Mouse (Mus musculus) adipocyte (in vitro differentiated cells): ENCODE measurements at regions not wholly inside any gene's neighbourhood (a gene's known extent, or its start where the extent isn't known, plus 50 kb on each side); places are given as distances from the start of the nearest gene placed in this dataset.

Experiments used
- DNase-seq: peaks from one replicate; pipeline ENCODE4 v3.0.0-alpha.2; 2016; ENCODE audit warnings: low spot score

DNA sequence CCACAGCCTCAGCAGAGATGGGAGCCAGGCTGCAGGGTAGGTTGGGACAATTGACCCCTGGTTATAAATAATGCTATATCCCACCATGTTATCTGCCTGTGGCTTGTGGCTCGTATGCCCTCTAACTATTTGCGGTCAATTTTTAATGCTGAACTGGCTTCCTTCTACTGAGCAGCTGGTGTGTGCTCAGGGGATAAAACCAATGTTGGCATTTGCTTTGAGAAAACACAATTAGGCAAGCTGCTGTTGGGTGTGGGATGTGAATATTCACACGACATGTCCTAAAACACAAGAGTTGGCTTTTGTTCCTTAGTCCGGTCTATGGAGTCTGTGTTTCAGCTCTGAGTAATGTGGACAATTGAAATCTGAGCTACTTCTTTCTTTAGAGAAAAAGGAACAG lies 123.6 kb upstream of the Npvf start:
- no peak for DNase-seq

DNA sequence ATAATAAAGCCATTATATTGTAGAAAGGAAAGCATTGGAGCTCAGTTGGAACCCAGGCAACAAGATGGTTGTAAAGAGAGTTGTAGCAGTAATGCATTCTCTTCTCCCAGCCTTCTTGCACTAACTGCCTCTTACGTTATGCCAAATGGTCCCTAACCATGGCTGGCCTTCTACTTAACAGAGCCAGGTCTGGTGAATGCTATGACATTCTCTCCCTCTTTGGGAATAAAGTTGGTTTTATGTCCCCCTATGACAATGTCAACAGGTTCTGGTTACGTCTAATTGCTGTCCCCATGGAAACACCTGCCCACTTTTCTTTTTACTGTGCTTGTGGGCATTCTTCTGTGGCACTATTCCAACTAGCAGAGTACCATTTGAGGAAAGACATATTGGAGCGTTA lies 126.4 kb upstream of the Npvf start:
- no peak for DNase-seq

DNA sequence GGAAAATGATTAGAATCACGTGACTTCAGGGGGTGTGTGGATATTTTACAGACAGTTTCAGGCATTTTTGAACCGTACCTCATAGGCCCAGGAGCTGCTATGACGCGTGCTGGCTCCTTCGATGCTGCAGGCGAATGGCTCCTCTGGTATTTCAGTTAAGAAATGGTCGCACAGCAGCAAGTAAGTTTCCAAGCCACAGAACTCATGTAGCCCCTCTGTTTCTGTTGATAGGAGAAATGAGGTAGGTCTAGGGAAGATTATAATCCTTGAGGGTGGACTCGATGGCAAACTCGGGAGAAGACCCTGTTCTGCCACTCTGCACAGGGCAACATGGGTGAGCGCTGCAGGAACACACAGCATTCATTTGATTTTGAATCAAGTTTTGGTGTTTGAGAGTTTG lies 127.0 kb upstream of the Npvf start:
- no peak for DNase-seq

DNA sequence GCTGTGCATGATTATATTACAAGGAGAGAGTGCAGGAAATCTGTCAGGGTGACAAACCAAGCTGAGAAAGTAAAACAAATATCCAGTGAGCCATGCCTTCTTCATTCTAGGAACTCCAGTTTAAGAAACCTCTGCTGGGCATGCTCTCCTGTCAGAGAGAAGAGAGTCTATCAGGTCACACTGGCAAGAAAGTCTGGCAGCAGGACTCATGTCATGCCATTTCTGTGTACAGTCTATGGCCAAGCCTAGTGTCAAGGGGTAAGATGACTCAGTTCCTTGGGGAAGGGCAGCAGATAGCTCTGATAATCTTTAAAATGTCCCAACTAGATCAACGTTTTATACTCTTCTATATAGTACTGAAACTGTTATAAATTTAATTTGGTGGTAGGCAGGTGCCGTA lies 128.0 kb upstream of the Npvf start:
- DNase-seq: no peak

DNA sequence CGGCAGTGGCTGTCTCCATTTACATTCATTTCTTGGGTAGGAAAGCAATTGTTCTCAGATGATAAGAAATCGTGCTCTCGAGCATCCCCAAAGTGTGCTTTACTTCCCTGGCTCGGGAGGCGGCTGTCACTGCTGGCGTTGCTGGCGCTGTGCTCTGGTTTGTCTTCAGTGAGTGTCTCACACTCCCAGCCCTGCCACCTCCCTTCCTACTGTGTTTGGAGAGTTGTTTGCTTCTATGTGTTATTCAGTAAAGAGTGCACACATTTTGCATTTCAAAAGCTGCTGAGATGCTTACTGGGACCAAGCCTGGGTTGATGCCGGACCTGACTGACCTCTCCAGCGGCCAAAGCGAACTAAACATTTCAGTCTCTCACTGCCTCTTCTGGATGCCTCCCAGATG lies 129.3 kb upstream of the Npvf start:
- DNase-seq: no peak

DNA sequence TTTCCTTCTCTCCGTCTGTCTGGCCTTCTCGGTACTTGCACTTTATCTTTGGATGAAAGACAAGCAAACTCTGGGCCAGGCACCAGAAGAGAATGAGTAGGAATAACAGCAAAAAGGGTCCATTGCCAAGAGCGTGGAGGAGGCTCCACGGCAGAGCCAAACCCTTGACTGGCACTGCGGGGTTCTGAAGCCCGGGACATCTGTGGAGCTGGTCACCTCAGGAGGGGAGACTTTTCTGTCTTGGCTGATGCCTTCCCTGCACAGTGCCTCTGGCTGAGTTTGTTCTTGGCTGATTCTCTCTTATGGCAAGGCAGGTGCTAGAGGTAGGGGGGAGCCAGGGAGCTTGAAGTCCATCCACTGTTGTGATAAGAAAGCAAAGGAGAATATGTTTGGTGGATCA lies 130.1 kb upstream of the Npvf start:
- DNase-seq: no peak

DNA sequence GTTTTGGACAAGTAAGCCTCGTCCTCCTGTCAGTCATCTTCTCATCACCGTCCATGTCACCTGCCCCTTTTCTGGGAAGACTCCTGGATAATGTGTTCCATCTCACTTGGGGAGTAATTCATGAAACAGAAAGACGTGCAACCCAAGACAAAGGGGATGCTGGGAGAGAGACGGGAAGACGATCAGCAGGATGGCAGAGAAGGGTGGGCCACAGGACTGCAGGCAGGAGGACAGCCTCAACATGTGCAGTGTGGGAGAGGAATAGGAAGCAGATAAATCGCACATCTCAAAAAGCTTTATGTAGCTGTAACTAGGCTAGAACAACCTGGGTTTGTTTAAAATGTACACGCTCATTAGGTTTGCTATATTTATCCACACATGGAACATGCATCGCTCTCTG lies 133.4 kb upstream of the Npvf start:
- no peak for DNase-seq

DNA sequence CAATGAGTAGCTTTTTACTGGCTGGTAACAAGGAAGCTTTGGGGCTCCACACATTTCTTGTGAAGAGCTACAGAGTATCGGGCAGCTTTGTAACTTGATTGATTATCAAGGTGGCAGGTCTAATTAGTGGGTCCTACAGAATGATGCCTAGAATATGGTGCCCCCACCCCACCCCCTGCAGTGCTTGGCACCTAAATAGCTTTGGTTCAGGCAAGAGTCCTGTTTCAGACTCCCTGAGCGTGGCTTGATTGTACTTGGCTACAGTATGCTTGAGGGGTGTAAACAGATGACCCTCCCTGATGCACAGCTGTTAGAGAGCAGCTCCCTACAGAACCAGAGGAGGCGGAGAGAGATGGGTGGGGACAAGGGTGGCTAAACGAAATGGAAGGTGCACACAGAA lies 145.7 kb upstream of the Npvf start:
- no peak for DNase-seq

DNA sequence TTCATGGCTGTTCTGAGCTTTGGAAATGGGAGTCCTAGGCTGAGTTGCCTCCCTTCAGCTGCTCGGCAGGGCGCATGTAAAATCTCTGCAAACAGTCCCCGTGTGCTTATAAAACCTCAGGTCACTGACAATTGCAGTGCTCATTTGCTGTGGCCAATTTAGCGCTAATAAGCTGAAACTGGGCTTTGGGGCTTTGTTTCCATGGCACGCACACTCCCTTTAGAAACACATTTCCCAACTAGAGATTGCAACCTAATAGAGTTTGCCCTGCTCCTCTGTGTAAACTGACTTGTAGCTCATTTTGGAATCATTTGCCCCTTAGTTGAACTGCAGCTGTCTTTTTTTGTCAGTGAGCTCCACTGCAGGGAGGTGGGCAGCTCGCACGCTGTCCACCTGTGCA lies 148.7 kb upstream of the Npvf start:
- no peak for DNase-seq

DNA sequence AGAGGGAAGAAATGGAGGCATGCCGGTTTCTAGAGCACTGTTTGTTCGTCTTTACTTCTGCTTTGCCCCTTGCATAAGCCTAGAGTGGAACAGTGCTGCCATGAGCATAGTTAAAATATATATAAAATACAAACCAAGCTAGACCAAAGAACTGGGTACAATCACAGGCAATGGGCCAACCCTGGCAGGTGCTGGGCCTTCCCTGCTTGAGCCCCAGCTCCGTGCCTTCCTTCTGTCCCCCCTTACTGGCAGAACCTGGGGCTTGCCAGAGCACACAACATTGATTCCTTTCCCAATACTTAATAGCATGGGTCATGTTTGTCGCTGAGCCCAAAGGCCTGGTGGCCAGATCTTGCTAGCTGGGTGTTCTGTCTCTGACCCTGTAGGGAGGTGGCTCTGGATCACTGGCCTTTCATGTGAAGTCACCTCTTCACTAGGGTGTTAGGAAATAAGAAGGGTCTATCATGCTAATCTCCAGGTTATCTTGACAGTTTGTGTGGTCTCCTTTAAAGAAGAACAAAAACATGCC lies 150.3 kb upstream of the Npvf start:
- DNase-seq: no peak

DNA sequence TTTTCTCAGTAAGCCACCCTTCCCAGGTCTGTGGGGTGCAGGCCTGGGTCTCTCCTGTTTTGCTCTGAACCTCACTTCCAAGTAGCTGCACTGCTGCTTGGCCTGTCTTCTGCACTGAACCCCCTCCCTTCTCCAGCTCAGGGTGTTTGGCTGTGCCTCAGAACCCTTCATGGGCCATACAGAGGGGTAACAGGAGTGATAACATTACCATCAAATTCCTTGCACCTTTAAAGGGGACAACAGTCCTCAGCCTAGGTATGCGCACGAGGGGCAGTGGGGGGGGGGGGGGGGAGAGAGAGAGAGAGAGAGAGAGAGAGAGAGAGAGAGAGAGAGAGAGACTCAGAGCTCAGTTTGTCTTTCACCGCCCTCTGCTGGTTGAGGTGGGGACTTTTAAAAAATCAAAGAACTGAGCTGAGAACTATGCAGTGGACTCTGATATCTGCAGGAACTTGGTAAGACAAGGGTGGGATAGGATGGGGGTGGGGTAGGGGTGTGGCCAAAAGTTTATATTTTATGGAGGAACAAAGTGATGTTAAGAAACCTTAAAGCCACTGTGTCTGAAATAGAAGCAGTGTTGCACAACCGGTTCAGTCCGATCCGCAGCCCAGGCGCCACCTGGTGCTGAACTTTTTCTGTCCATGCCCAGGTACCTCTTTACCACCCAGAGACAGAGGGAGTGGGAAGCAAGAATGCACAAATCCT lies 152.3 kb upstream of the Npvf start:
- peak; percentile 72 for DNase-seq

DNA sequence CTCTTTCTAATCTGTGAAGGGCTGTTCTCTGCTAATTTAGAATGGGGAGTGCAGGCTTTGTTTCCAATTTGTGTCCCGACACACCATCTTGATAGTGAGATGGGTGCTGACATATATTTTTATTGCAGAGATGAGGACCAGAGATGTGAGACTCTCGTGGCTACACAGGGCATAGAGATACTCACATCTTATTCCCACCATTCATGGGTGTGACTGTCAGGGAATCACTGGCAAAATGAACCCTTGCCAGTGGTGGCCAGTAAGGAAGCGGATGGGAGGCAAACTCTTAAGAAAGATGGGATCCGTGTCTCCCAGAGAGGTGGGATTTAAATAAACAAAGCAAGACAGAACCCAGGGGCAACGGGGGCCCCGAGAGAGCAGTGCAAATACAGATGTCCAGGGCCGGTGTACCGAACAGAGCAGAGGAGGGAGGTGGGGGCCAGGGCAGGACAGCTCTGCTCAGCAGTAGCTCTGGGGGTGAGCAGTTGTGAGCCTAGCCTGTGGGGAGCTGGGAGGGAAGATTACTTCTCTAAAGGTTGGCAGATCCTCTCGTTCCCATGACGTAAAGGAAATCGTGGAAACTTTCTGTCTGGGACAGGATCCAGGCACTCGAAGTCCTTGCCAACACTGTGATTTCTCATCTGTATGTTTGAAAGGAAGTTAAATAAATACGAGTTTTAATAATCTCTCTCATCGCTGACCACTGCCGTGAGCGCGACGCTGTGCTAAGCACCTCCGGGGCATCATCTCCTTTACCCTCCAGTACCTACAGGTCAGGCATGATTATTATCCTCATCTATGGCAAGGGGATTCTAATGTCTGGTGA lies 153.2 kb upstream of the Npvf start:
- peak; percentile 72 for DNase-seq

DNA sequence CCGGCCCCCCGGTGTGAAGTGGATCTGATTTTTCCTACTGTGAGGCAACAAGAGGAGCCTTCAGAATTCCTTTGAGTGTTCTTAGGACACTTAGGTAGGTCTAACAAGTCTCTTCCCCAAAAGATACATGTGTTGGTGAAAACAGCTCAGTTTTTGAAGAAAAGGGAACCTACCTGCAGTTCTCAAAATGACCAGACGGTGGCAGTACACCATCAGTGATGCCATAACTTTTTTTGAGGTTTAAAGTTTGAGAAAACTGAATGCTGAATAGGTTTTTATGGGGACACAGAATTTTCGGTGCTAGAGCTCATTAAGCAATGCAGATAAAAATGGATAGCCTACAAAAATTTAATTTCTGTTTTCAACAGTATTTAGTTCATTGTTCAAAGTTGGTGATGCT lies 153.9 kb upstream of the Npvf start:
- peak; percentile 86 for DNase-seq

DNA sequence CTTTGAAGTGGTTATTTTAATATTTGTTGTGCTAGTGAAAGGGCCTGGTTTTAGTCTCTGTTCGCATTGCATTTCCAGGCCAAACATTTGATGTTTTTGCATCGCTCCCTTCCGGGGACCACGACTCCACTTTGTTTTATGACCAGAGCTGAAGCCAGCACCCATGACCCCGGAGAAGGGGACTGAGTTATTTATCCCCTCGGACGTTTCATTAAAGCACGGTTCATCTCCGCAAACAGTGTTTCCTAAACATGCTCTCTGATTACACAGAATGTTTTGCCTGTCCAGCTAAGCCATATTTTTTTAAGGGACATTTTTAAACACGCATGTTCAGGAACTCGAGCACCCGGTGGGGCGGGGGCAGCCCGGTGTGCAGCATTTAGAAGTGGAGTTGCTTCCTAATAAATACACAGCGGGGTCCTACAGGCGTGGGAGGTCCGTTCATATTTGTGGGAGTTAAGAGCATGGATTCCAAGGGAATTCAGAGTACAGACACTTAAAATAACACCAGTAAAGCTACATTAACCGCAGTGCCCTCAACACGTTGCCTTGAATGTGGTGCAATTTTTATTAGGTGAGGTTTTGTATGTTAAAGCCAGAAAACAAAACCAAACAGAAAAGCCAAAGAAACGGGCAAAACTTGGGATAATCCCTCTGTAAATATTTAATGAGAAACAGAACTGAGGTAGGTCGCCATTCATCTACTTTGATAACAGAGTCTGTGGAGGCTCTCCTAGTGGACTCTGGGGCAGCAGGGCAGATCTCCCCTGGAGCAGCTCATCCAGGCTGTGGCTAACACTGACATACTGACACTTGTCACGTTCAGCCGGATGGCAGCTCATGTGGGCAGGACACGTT lies 154.8 kb upstream of the Npvf start:
- DNase-seq: no peak

DNA sequence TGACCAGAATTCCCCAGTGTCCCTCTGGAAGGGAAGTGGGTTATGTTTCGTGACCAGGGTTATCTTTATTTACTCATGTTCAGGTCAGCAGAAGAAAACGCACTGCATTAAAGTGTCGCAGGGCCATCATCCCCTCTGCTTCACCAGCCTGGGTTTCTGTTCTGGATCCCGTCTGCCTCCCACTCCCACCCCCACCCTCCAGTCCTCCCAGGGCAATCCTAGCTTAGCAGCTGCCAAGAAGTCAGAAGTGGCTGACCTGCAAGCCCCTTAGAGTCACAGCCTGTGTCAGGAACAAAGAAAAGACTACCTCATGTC lies 155.4 kb upstream of the Npvf start:
- no peak for DNase-seq

DNA sequence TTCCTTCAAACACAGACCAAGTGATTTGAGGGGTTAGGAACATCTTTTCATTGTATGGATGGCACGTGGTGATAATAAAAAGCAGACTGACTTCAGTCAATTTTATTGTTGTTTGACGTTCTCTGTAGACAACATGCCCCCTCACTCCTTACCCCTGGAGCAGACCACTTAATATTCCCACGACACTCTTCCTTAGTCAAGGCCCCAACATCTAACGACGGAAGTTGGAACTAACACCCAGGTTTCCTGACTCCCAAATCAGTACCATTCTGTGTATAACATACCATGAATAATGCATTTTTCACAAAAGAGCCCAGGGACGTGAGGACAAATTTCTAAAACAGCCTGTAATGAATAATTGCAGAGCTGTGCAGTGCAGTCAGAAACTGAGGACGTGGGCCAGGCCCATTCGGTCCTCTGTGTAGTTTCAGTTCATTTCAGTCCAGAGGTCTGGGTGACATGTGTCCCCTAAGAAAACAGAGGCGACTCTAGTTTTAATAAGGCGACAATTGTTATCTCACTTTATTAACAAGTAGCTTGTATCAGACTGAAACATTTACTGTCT lies 160.8 kb upstream of the Npvf start:
- no peak for DNase-seq

DNA sequence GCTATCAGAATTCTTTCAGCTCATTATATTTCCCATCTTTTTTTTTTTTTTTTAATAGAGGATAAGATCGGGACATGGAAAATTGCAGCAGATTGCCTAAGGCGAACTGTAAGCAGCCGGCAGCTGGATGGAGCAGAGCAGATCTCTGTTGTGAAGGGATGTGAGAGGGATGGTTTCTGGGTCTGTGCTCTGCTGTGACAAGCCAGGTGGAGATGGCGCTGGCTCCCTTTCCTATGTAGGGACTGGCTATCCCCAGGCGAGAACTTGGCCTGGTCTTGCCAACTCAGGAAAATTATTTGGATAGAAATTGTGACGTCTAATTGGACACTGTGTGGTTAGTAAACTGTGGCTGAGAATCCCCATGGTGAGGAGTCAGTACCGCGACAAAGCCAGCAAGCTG lies 161.3 kb upstream of the Npvf start:
- DNase-seq: no peak

DNA sequence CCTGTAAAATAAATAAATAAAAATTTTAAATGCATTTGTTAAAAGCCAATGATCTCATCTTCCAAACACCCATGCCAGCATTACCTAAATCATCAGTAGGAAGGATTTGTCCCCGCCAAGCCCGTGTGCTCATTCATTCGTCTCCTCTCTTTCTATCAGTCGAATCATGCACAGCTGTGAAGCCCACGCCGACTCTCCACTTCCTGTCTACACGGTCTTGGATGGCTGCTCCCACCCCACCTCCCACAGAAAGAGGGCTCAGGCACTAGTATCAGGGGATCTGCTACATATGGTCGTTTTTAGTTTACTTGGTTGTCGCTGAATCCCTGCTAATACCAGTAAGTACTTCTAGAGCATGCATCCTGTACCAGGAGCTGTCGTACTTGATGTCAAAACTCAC lies 163.2 kb upstream of the Npvf start:
- DNase-seq: no peak

DNA sequence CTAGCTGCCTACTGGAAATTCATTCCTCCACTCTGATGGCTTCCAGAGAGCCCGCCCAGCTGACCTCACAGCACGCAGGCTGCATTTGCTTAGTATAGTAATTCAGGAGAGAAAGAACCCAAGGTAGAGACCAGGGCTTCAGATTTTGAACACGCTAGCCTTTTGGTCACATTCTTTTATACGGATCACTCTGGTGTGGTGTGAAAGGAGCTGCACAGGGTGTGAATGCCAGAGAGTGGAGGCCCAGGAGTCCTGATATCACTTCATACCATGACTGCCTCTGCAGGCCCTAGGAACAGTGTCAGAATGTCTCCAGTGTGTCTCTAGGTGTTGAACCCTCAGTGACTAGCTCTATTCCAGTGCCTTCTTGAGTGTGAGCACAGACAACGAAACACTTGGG lies 164.2 kb upstream of the Npvf start:
- DNase-seq: no peak

DNA sequence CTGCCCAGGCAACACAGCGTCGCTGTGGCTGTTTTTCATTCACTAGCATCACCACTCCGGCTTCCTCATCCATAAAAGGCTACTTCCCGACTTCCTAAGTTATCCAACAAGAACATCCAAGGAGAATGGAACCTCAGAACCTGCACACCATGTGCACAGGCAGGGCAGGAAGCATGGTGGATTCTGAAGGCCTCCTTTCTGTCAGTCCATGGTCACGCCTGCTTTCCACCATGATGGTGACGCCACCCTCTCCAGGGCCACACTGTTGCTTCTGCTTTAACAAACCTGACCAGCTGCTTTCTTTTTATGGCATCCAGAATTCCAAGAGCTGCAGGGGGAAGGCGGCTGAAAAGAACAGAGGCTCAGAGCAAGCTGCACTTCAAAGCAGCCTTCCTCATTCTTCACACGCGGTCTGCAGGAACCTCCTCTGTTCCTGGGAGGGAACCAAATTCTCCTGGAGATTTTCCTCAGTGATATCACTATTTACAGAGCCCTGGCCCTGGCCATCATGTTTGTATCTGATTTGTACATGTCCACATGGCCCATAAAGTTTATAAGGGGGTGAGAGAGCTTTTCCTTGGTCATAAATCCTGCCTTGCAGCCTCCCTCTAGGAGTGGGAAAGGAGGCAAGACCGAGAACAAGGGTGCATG lies 164.8 kb upstream of the Npvf start:
- no peak for DNase-seq

DNA sequence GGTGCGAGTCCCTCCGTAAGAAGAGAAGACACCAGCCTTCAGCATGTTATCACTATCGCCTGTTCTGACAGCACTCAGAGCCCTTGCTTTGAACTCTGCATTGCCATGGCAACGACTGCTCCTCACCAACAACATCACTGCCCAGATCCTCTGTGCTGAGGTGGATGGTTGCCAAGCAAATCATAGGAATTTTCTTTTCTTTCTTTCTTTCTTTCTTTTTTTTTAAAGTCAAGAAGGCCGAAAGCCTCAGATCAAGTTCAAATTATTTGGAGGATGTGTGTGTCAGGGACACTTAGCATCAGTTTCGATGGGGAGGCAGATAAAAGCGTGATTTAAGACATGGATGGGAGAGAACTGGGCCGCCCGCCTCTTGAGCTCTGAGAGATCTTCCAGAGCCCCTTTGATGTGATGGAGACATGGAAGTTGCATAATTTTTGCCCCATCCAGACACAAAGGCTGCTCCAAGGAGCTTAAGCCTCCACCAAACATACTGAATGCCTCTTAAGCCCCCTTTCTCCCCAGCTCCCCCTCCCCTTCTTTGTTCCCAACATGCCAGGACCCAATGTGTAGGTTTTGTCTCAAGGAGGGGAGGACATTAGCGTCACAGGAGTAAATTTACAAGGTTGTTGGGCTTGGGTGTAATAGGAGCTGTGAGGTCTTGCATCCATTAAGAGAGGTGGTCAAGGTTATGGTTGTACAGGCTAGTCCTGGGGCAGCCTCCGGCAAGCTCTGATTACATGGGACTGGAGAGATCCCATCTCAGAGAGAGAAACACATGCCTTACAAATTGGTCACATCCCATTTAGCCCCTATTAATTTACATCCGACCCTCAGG lies 167.4 kb upstream of the Npvf start:
- no peak for DNase-seq
